Mouse (Mus musculus) retina, postnatal 1 day (tissue): ENCODE data around the gene Cacna2d3.

Experiments
- DNase-seq: peaks from one replicate; pipeline ENCODE4 v3.0.0-alpha.2; 2012

Cacna2d3 gene

DNA sequence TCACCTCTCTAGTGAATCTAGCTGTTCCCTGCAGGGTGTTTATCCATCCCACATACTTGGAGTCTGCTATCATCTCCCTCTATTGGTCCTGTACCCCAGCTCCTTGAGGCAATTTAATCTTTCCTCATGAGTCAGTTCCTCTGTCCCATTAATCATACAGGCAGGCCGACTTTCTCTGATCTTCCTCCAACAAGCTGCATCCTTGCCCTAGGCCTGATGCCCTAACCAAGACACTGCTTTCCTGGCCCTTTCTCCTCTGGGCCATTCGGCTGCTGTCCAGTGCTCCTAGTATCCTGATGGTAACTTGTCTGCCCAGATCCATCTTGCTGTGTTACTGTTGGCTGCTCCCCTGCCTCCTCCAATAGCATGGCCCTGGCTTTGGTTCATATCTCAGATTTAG, 737.4 kb downstream of the Cacna2d3 start:
- DNase-seq, result no peak

DNA sequence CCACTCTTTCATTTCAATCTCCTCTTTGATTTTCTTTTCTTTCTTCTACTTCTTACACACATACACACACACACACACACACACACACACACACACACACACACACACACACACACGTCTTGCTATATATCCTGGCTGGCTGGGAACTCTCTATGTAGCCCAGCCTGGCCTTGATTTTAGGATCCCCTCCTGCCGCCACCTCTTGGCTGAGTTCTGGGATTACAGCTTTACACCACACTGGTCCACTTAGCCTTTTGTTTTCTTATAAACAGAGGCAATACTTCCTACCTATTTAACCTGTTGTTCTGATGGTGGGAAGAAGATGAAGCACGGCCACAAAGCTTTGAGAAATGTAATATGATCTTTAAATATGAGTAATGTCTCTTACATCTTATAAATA, 741.2 kb downstream of the Cacna2d3 start:
- peak; percentile 55 for DNase-seq

DNA sequence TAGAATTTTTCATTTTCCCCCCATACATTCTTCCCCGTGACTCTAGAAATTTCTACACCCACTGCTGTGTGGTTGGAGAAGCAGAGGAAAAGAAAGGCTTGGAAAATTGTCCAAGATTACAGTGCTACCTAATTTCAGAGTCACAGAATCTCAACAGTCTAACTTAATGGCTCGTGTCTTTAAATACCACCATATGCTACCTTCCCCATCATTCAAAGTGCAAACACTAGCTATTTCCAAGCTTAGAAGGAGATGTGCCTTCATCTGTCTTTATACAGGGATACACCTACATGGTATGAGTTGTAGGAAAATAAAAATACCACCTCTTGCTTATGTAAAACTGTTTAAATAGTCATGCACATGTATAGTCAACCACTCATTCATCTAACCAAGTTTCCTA, 742.4 kb downstream of the Cacna2d3 start:
- DNase-seq, result no peak

DNA sequence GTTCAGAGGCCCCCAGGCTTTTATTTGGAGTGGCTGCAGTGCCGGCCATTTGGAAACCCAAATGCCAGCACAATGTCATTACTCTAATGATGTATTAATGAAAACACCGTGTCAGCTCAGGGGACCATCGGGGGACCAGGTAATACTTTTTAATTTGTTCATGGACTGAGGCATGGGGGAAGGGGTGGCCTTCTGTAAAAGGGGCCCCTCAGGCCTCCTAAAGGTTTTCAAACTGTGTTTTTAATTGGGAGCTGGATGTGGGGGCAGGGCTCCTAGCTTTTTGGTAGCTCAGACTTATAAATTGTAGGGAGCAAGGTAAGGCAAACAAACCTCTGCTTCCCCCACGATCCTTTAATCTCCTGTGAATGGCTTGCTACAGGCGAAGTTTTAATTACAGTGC, 749.0 kb downstream of the Cacna2d3 start:
- no peak for DNase-seq

DNA sequence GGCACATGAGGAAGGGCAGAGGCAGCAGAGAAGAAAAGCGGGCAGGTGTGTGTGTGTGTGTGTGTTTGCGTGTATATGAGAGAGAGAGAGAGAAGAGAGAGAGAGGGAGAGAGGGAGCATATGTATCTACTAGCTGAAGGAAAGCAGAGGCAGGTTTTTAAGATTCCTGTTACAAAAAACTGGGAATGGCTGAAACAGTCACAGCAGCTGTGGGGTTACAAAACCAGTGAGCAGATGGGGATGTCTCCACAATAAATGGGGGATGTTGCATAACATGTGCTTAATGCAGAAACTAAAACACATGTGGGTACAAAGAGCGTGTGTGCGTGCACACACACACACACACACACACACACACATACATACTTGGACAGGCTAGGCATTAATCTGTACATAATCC, 752.4 kb downstream of the Cacna2d3 start:
- peak; percentile 50 for DNase-seq

DNA sequence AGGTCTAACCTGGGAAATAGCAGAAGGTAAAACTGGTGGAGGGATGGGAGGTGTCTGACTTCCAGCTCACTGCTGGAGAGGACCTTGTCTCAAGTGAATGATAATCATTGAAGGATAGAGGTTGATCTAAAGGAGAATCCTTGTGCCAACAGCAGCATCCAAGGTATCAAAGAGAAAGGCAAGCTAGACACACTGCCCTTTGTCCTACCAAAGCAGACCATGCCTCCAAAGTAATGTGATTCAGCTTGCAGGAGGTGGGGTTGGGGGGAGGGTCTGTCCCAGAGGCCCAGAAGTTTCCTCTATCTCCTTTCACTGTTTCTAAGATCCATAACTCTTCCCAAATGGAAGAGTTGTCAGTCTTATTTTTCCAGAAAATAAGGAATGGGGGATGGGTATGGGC, 754.8 kb downstream of the Cacna2d3 start:
- no peak for DNase-seq

DNA sequence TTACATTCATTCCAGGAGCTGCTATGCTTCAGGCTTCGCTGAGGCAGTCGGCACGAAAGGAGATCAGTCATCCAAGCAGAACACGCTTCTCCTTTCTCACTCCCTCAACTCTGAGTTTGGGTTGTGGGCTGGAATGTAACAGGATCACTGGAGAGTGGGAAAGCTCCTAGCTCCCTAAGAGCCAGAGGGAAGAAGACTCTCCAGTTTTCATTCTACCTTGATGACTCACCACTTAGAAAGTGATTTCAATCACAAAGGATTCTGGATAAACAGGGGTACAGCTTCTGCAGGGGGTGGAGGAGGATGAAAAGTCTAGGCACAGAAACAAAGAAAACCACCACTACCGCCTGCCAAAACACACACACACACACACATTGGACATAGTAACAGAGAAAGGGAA, 760.3 kb downstream of the Cacna2d3 start:
- DNase-seq, result no peak

DNA sequence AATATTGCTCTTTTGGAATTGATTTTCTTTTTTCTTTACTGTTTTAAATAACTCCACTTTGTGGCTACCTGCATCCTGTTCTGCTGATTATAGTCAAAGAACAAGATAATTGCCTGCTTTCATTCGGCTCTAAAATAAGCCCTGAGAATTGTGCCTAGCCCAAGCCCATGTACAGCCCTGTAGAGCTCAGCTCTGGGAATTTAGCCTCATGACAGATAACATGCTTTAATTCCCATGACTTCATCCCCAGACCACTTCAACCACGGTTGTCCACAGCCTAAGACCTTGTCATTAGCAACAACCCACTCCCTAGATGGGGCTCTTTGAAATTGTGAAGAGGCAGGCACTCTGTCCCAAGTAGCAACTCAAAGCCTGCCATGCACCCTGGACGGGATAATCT, 762.6 kb downstream of the Cacna2d3 start:
- peak; percentile 55 for DNase-seq

DNA sequence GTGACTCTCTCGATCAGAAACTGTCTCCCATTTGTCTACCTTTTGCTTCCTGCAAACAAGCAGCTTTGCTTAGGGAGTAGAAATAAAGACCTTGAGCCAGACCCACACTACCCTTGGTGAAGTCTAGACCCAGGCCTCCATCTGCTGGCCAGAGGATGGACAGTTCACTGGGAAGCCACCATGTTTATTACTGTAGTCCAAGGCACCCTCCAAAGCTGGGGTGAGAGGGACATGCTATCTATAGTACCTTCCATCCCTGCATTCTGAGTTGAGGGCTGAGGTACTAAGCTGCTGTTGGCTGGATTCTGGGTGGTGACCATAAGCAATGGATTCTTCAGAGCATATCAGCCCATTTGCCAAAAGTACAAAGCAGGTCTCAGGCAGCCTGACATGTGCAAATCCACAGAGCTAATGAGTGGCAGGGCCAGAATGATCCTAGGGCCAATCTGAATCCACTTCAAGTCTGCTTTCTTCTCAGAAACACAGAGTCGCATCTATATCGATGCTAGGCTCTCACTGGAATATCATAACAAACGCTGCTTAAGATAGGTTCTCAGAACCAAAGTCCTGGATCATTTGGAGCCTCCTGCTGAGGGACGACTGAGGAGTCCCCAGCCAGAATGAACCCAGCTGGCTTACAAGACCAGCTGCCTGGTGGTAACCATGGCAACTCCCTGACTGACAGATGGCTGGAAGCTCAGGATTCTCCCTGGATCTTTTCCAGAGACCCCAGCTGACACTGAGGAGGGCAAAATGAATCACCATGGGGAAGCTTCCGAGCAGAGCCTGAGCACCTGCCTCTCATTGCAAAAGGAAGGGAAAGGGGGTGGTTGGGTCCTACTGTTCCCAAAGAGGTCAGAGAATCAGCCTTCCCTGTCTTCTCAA, 763.3 kb downstream of the Cacna2d3 start:
- peak; percentile 97 for DNase-seq

DNA sequence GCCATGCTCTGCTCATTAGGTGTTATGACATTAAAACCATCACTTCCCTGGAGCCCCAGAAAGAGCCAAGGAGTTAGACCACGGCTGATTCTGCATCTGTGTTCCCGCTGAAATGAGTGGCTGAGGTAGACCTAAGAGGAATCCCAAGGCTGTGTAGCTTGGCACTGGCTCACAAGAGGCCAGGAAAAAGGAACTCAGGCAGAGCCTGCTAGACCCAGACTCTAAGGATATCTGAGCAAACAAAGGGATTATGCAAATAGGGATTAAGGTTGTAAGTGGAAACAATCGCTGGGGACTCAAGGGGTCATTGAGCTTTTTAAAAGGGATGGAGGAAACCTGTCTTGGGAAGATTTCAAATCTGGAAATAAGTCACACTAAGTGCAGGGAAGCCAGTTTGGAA, 766.5 kb downstream of the Cacna2d3 start:
- DNase-seq, result peak; percentile 75

DNA sequence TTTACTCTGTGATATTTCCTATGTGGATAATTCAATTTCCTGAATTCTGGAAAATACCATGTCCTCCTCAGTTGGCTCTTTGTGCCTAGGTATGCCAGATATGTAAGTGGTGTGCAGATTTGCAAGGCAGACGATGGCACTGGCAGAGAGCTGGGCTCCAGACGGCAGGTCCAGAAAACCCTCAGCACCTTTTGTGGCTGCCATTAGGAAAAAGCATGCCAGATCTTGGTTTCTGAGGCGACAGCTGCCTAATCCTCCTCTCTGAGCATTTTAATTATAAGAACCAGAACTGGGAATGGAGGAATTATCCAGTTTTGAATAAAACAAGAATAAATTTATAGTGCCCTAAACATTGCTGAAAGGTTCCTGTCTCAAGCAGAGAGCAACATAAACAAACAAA, 767.1 kb downstream of the Cacna2d3 start:
- DNase-seq, result no peak

DNA sequence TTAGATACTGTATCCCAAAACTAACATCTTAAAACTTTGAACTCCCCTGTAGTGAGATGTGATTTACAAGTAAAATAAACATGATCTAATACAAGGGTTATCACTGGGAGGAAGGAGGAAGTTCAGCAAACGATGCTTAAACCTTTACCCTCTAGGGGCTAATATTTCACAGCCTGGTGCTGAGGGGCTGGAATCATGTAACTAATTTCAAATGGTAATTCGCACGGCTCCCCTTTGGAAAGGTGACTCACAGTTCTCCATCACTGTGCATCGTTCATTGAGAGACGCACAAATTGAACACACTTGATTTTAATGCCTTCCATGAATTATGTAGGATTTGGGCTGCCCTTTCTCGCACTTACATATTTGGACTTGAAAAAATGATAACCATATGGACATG, 767.6 kb downstream of the Cacna2d3 start:
- no peak for DNase-seq

DNA sequence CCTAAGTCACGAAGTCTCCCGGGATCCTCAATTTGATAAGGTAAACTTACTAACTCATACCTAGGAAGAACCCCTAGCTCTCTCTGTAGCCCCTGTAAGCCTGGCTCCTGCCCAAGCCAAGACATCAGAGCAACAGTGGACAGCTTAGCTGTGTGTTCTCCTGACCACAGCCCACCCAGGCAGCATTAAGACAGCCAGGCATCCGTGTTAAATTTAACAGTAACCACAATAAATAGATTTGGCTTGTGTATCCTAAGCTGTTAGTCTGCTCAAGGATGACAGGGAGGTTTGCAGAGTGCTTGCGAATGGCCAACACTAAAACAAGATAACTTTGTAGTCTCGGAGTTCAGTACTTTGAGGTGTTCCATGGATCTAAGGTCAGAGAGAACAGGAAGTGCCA, 768.3 kb downstream of the Cacna2d3 start:
- DNase-seq, result no peak

DNA sequence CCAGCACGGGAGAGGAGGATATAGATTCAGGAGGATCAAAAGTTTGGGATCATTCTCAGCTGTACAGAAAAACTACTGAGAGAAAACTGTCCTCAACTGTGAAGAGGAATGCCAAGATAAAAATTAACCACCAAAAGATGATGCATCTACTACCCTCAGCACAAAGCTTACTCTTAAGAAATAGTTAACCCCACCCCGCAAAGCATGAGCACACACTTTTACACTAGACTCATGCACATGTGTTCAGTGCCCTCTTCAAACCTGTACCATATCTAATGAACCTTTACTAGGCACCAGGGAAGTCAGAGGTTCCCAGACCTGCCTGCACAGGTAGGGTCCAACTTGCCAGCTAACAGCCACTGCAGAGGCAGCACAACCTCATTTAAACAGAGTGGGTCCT, 771.2 kb downstream of the Cacna2d3 start:
- no peak for DNase-seq

DNA sequence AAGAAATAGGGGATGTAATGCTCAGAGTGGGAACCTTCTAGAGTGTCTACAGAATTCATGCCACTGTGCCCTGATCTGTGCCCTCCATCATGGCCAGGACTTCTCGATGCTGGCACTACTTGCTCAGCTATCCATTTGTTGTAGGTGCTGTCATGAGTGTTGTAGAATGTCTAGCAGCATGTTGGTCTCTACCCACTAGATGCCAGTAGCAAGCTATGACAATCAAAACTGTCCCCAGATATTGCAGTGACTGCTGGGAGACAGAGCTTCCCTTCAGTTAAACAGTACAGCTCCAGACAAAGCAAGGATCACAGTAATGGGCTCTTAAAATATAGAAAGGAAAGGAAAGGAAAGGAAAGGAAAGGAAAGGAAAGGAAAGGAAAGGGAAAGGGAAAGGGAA, 771.9 kb downstream of the Cacna2d3 start:
- DNase-seq, result peak; percentile 44

DNA sequence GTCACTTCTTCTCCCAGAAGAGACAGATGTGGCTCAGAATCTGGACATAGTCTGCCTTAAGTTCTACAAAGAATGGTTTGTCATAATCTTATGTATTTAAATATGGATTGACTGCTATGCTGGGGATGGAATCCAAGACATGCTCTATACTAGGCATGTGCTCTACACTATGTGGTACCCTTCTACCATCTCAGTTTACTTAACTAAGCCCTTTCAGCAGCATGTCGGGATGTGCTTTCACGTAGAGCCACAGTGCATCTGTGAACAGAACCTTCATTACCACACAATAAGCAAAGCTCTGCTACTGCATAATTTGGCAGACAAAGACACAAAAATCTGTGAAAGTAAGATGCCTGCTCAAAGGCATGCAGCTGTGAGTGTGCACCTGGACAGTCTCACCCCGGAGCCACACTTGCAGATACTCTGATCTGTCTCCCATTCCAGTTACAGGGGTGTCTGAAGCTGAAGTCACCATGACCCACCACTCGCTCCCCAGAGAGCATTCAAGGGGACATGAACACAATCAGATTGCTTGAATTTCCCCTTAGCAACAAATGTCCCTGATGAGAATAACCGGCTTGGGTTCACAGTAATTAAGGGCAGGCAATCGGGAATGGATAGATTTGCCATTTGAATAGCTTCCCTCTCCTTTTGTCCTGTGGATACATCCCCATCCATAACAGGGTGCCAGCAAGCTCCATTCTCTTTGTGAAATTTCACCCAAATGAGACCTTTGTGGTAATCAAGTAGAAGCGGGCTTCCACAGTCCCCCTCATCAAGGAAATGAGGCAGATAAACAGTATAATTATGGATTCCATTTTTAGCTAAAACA, 773.4 kb downstream of the Cacna2d3 start:
- no peak for DNase-seq

DNA sequence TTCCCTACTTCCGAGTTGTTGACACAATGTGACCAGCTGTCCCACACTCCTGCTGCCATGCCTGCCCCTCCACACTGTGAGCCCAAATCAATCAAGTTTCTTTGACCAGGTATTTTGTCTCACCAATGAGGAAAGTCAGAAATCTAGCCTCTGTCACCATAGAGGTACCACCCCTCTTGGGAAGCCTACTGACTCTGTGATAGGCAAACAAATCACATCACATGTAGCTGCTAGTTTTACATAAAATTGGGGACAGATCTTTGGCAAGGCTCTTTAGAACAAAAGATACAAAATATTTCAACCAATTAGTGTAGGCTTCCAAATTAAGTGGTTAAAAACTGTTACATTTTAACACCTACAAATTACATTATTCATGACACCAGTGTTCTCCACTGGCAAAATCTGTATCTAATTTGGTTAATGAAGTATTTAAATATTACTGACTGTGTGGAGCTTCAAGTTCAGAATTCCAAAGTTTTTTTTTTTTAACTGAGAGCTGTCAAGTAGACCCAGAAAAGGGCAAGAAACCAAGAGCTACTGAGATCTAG, 788.8 kb downstream of the Cacna2d3 start:
- no peak for DNase-seq

DNA sequence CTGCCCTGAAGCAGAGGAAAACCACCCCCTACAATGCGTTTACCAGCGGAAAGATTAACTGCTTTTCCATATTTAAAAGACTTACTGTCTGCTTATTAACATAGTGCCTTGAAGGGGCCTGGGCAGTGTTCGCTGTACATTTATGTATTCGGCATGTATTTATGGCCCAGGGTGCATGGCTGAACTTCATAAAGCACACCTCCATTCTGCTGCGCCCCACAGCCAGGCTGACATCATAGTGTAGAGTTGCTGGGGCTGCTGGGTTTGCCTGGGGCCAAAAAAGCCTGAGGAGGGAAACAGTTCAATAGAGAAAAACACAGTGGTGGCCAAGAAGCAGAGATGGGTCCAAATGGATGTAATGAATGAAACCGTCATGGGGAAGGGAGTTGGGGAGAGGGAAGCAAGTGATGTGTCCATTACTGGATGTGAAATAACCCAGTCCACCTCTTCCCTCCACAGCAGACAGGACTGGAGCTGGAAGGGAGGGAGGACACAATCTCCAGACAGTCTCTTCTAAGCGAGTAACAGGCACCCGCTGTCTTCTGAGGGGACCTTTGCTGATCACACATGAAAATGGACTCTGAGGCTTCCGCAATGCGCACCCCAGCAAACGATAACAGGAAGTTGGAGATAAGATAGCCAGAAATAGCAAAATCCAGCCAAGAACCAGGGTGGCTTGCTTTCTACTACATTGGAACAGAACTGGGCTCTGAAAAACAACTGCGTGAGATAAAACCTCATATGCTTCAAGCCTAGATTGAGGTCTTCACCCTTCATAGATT, 798.3 kb downstream of the Cacna2d3 start:
- no peak for DNase-seq

DNA sequence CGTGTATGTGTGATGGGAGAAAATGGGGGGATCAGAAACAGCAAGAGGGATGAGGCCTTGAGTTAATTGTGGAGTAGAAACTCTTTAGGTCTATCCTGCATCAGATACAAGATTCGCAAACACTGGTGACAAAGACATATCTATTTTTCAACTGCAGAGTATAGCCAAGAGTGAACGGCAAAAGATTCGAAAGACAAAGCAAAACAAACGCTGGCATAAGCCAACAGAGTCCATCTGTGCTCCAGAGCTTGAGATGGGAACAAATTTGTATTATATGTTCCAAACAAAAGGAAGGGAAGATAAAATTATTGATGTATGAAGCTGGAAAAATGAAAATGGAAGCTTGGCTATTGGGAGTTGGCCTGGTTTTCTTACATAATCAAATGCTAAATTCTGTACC, 802.8 kb downstream of the Cacna2d3 start:
- DNase-seq, result no peak

DNA sequence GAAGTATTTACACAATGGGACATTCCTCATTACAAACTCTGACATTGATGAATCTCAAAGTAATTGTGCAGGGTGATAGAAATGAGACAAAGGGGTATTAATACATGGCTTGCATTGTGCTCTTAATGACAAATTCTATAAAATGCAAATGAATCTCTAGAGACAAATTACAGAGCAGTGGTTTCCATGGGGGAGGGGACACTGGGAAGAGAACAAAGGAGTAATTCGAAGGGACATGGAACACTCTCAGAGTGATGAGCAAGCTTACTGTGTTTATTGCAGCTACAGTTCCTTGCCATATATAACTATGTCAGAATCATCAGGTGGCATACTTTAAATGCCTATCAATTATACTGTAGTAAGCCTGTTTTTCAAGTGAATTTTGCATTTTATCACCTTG, 806.7 kb downstream of the Cacna2d3 start:
- DNase-seq, result peak; percentile 93

DNA sequence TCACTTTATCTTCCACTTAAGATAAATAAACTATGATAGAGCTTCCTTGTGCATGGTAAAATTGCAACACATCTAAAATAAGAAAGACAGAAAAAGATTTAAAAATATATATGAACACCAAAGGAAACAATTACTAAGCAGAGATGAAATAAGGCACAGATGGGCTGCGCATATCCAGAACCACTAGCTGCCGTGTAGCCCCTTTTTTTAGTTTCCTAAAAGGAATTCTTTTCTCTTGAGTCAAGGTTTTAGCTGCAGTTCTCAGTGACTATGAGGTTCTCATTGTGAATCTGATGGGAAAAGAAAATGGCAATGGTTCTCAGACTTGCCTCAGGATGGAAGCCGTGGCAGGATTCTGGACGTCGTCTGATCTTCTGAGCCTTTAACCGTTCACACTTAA, 814.0 kb downstream of the Cacna2d3 start:
- no peak for DNase-seq

DNA sequence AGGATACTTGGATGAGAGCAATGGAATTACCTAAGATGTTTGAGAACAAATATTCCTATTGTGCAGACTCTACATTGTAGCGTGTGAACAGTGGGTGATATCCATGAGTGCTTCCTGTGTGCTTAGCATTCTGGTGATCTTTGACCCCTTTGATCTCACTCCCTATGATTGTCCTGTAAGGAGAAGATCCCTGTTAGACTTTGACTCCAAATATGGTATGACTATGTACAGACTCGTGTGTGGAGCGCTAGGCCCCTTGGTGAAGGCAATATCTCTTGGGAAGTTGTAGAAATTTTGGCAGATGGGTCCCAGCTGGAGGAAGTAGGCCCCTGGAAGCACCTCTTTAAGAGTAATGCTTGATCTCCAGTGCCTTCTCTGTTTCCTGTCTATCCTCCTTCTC, 829.1 kb downstream of the Cacna2d3 start:
- no peak for DNase-seq

DNA sequence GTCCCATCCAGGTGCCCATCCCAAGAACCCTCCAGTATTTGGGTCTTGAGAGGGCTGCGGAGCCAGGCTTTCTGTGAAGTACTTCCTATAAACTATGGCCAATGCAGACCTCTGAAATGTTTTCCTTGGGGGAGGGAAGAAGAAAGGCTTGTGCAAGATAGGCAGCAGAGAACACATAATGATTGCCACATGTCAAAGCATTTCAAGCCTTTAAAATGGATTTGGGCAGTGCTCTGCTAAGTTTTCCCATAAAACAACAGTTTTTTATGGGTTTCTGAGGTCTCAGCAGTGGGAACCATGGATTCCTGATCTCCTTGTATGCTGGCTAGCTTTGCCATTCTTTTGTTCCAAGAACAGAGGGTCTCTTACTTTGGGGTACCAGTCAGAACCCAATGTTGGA, 834.3 kb downstream of the Cacna2d3 start:
- DNase-seq, result no peak
